Mouse (Mus musculus): ENCODE results near the gene Peg10.

Gene Peg10

DNA sequence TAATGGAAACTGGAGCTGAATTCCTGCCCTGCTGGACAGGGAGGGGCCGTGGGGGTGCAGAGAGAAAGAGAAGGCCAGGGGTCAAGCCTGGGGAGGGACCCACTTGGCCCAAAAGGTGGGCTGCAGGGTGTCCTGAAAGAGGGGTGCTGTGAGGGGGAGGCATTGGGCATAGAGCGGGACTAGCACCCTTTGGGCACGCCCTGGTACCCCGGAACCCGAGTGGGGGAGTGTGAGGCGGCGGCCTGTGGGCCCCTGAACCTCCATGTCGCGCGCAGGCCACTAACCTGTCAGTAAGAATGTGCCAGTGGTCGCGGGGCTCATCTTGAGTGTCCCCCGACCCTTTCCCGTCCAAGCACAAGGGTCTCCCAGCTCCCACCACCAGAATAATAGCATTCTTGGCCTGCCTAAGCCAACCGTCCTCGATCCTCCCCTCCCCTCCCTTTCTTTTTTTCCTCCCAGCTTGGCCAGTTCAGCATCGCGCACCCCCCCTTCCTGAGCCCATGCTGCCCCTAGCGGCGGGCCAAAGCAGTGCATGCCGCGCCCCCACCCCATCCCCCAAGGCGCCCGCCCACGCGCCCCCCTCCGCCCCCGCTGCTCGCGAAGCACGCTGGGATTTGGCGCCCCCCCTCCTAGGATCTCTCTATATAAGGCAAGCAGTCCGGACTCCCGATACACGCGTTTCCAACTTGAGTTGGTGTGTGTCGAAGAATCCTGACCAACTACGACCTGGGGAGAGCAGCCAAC, at the start of gene Peg10, which contains the start of gene Sgce:
Gene Peg10, plus strand, starts transcription at position 611 of the 744 bp plus-strand sequence.
Gene Sgce, minus strand, starts transcription at position 512 of the 744 bp plus-strand sequence.
- peak; percentile 80 to 86 for DNase-seq (ENCODE audit: low spot score in 2 of 2)

- no peak for DNase-seq (ENCODE audit: low spot score in 2 of 2)
Measured at GRCm38 (mm10) chr6:4701641-4702040, 45.5 kb upstream of the Peg10 start.

- no peak for DNase-seq (ENCODE audit: low spot score in 2 of 2)
Measured at GRCm38 (mm10) chr6:4703908-4704307, 43.2 kb upstream of the Peg10 start.

DNA sequence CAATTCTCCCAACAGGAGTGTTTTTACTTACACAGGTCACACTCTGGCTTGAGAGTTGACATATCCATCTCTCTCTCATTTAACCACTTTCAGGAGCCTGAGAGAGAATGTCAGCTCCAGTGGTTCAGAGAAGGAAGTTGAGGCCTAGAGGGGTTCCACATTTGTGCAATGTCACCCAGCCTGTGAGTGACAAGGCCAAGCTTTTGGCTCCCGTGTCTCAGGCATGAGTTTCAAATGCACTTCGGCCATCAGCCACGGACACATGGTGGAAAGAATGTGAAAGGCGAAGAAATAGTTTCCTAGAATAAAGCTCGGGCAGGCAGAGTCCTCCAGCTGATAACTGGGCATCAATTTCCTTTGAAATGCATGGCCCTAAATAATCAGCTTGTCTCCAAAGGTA, 40.7 kb upstream of the Peg10 start:
- no peak for DNase-seq (ENCODE audit: low spot score in 2 of 2)

DNA sequence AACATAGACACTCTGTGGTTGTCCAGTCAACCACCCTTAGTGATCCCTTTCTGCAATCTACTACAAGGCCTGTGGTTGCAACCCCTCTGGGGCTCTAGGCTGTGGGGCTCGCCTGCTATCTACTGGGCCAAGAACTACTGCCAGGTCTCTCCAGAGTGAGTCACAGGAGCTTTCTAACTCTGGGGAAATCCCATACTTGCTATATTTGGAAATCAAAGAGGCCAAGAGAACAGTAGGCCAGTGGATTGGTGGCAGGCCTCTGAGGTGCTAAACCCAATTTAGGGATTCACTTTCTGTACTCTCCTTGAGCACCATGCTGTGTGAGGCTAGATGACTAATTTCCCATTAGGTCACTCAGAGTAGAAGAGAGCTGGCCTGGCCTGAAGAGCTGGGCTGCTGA, 38.1 kb upstream of the Peg10 start:
- no peak for DNase-seq (ENCODE audit: low spot score in 2 of 2)

- DNase-seq (ENCODE audit: low spot score in 2 of 2): no peak
Measured at GRCm38 (mm10) chr6:4716171-4716570, 30.9 kb upstream of the Peg10 start.

GRCm38 (mm10) chr6:4717344-4717743, 29.8 kb upstream of the Peg10 start:
- no peak for DNase-seq (ENCODE audit: low spot score in 2 of 2)

GRCm38 (mm10) chr6:4722142-4722541, 25.0 kb upstream of the Peg10 start:
- DNase-seq (ENCODE audit: low spot score in 2 of 2): no peak

- no peak for DNase-seq (ENCODE audit: low spot score in 2 of 2)
Measured at GRCm38 (mm10) chr6:4722739-4723138, 24.4 kb upstream of the Peg10 start.

DNA sequence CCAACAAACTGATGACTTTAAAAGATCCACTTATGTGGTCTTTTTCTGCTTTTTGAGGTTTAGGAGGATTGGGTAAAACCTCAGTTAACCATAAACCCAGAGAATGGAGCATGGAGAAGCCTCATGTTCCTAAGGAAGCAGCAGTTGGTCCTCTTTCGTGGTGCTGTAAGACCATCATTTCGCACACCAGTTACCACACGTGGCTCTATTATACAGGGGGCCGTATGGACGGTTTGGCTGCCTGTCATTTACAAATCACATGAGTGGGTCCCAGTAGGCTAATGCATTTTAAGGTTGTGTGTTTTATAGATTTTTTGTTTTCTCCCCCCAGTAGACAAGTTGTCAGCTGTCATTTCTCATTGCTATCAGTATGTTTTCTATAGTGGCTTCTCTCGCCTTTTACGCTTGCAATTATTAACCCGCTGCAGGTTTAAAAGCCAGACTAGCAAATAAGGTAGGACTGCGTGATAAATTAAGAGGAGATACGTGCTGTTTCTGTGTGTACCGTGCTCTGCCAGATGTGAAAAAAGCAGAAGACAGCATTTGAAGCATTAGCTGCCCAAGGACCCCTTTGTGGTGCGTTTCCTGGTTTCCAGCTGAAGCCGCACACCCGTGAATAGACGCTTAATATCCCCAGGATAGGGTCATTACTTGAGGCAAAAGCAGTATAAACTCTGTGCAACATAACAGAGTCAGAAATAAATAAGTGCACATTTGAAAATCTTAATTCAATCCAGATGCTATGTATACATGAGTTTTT, 22.9 kb upstream of the Peg10 start:
- no peak for DNase-seq (ENCODE audit: low spot score in 2 of 2)

DNA sequence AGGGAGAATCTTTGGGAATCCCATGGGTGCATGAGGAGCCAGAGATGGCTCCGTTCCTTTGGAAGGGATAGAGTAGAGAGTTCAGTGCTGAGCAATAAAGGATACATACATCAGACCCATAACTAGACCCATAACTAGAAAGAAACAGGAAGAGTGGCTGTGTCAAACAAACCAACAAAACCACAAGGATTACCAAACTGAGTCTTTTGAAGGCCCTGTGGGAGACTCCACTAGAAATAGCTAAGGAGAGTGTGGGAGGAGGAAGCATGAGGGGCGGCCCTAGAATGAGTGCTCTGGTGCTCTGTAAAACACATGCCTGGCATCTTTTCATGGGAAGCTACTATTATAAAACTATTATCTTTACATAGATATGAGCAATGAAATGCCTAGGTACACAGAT, 18.8 kb upstream of the Peg10 start:
- no peak for DNase-seq (ENCODE audit: low spot score in 2 of 2)

- no peak for DNase-seq (ENCODE audit: low spot score in 2 of 2)
Measured at GRCm38 (mm10) chr6:4731675-4732074, 15.4 kb upstream of the Peg10 start.

DNA sequence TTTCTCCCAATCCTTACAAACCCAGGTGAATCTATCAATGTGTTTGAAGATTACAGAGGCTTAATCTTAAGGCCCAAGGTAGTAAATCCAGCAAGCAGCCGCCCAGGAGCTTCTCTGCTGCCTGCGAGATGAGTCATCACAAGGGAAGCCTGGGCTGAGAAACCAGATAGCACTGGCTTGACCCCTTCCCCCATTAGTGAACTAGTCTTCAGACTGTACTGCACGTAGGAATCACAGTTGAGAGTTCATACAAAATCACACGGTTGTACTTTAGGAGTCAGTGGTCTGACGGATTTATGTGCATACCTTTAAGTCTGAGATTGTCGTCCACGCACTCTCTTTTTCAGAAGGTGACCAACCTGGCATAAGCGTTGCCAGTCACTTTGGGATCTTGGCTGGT, 13.9 kb upstream of the Peg10 start:
- DNase-seq (ENCODE audit: low spot score in 2 of 2): no peak

DNA sequence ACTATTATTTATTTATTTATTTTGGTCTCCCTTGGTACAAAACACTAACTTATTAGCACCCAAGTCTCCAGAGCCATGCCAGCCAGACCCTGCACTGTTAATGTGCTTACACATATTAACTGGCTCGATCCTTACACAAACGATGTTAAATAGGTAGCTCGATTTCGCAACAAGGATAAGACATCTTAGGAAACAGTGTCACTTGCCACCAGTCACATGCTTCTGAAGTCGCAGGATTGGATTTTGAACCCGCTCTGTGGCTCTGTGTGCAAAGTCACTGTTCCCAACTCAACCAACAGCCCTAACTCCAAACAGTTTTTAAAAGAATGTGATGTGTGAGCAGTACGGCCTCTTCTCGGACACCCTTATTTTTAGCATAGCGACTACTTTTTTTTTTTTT, 10.7 kb upstream of the Peg10 start:
- DNase-seq (ENCODE audit: low spot score in 2 of 2): no peak

DNA sequence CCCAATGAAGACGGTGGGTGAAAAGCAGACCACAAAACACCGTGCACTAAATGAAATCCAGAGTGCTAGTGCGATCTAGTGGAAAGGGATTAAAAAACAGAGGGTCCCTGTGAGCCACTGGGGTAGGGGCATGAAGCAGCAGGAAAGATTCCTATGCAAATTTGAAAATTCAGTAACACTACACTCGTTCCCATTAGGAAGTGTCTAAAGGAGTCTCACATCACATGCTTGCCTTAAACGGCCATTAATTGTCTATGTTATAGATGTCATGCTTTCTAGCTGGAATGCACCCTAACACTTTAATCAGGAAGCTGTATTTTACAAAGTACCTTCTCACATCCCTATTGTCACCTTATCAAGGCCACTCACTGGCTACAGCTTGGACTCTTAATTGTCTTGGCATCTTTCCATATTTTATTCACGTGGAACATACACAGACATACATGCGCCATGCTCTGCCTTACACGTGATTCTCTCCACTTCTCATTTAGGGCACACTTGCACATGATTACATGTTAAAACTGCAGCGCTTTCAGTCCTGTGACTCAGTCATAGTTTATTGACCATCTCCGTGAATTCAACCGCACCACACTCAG, 9.0 kb upstream of the Peg10 start:
- no peak for DNase-seq (ENCODE audit: low spot score in 2 of 2)

DNA sequence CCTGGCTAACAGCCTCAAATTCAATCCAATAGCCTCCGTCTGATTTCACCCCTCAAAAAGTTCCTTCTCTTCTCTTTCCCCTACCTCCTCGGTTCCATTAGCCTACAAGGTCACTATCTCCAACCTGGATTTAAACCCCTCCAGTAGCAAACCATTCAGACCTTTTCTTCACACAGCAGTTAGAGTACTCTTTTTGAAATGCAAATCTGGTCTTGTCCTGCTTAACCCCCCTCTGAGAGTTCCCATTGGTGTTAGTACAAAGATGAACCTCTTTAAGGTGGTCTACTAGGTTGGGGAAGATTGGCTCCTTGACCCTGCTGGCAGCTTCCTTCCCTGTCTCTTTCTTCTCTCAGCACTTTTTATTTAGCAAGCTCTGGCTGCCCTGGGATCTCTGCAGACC, 8.4 kb upstream of the Peg10 start:
- DNase-seq (ENCODE audit: low spot score in 2 of 2): no peak

DNA sequence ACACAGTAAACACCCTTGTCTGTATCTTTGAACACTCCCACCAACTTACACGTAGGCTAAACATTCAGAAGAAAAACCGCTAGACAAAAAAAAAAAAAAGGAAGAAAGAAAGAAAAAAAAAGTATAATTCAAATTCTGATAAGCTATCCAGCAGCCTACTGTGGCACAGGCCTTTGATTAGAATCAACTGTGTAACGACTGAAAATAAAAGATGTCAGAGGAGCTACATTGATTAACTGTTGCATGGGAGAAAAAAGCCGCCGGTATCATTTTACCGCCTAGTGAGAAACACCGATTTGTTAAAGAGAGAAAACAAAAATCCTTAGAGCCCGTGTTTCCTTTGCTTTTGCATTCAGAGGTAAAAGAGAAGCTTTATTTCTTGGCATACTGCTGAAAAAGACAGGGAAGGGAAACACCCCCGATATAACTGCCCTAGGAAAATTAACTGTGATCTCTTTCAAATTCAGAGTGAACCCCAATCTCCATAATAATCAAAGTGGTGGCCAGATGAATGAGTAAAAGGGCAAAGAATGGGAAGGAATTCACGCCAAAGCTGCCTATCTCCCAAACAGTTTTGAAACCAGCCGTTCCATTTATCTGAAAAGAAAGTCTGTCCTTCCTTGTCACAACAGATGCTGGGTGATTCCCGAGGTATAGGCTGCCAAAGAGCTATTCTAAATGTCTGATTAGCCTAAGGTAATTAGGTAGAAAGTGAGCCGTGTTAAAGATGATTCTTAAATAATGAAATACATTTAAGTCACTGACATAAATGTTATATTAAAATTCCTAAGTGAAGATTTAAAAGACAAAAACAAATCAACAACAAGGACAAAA, 7.4 kb upstream of the Peg10 start:
- no peak for DNase-seq (ENCODE audit: low spot score in 2 of 2)

DNA sequence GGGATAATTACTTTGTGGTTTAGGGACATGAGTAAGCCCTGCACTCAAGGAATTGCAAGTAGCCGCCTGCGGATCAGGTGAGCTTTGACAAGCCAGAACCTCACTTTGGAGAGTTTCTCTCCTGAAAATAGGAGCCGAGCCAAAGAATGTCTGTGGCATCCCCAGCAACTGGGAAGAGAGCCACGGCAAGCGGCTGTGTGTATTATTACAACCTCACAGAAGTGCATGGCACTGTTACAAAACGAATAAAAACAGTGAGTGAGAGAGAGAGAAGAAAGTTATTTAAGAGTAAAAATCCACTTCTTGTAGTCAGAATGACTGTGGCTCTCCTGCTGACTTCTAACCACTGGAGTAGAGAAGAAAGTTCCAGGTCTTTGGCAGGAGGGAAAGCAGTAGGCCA, 6.6 kb upstream of the Peg10 start:
- DNase-seq (ENCODE audit: low spot score in 2 of 2): peak in 1 of 2 experiments; percentile 19

DNA sequence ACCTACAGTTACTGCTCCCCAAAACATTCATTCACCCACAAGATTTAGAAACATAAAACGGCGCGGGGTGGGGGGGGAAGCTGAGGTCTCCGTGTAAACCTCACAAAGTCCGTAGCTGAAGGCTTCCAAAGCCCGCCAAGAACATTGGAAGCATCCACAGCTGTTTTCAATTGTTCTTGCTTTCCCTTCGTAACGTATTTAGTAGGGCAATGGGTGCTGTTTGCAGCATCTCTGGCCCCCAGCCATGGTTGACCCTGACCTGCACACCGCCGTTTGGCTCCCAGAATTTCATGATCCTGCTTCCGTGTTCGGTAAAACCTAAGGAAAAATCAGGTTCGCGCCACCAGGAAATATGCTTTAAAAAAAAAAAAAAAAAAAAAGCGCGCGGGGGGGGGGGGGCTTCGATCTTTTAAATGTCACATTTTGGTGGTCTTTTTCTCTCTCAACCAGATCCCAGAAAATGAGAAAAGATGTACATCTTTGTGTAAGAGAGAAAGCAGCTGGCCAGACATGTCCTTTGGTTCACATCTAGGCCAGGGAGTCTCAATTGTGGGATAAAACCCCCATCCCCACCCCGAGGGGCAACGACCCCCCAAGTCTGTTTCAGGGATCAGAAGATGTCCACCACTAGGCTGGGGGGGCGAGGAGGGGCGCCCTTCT, 940 bp upstream of the Peg10 start:
- no peak for DNase-seq (ENCODE audit: low spot score in 2 of 2)

GRCm38 (mm10) chr6:4747677-4748505, 785 bp downstream of the Peg10 start:
- peak in 1 of 2 experiments; percentile 32 for DNase-seq (ENCODE audit: low spot score in 2 of 2)

Data from cerebellum, postnatal 4 days (tissue).